Mouse (Mus musculus): Measurements from ENCODE around the gene Eif2ak4.

Gene Eif2ak4

GRCm38 (mm10) chr2:118509688-118510446 is 121.4 kb downstream of the Eif2ak4 start:
- DNase-seq (ENCODE audit: extremely low spot score), result no peak

GRCm38 (mm10) chr2:118510447-118511310 is 122.3 kb downstream of the Eif2ak4 start:
- DNase-seq (ENCODE audit: extremely low spot score), result peak; percentile 77

- no peak for DNase-seq (ENCODE audit: extremely low spot score)
These were observed 123.5 kb downstream of the Eif2ak4 start for GRCm38 (mm10) chr2:118511779-118512417.

GRCm38 (mm10) chr2:118512418-118513377 is 124.3 kb downstream of the Eif2ak4 start:
- DNase-seq (ENCODE audit: extremely low spot score), result no peak

- peak; percentile 68 for DNase-seq (ENCODE audit: extremely low spot score)
These were observed 131.9 kb downstream of the Eif2ak4 start for GRCm38 (mm10) chr2:118520042-118520933.

GRCm38 (mm10) chr2:118522265-118522664 is 133.8 kb downstream of the Eif2ak4 start:
- no peak for DNase-seq (ENCODE audit: extremely low spot score)

GRCm38 (mm10) chr2:118523163-118523730 is 134.8 kb downstream of the Eif2ak4 start:
- no peak for DNase-seq (ENCODE audit: extremely low spot score)

- DNase-seq (ENCODE audit: extremely low spot score), result no peak
These were observed 136.4 kb downstream of the Eif2ak4 start for GRCm38 (mm10) chr2:118524811-118525210.

Measured in embryo, embryonic 9.5 days (tissue).